Mouse (Mus musculus): ENCODE data around the gene Gm13285.
"Not testable (repeated sequence)": the region's sequence is repeated elsewhere in the genome, so short reads cannot be mapped to it uniquely, and the experiment has no call there.

Gene Gm13285

GRCm38 (mm10) chr4:88793936-88794675 is 5.4 kb upstream of the Gm13285 start, which contains the start of gene Gm13275:
Gene Gm13275 (plus strand): TSS chr4:88794487.
- peak; percentile 75 to 100 for DNase-seq (ENCODE audit: low spot score in 2 of 2)

GRCm38 (mm10) chr4:88797097-88797496 is 2.4 kb upstream of the Gm13285 start, which contains the start of gene Gm13279:
Gene Gm13279 (plus strand): TSS chr4:88797397.
- DNase-seq (ENCODE audit: low spot score in 2 of 2), result not testable (repeated sequence)

- DNase-seq (ENCODE audit: low spot score in 2 of 2), result not testable (repeated sequence)
Measured at GRCm38 (mm10) chr4:88802954-88803353, 3.5 kb downstream of the Gm13285 start, which contains the start of gene Gm13287. Gene Gm13287 (plus strand): TSS chr4:88803254.

GRCm38 (mm10) chr4:88805231-88805630 is 5.8 kb downstream of the Gm13285 start, which contains the start of gene Gm13288:
Gene Gm13288 (plus strand): TSS chr4:88805531.
- not testable (repeated sequence) for DNase-seq (ENCODE audit: low spot score in 2 of 2)

- DNase-seq (ENCODE audit: low spot score in 2 of 2), result peak in 1 of 2 experiments; percentile 18
Measured at GRCm38 (mm10) chr4:88805761-88806160, 6.3 kb downstream of the Gm13285 start.

GRCm38 (mm10) chr4:88815928-88816327 is 16.5 kb downstream of the Gm13285 start, which contains the start of gene Ifna7:
Gene Ifna7 (plus strand): TSS chr4:88816228.
- no peak for DNase-seq (ENCODE audit: low spot score in 2 of 2)

- no peak for DNase-seq (ENCODE audit: low spot score in 2 of 2)
Measured at GRCm38 (mm10) chr4:88819659-88820058, 20.2 kb downstream of the Gm13285 start, which contains the start of gene Ifna11. Gene Ifna11 (plus strand): TSS chr4:88819959.

- DNase-seq (ENCODE audit: low spot score in 2 of 2), result no peak
Measured at GRCm38 (mm10) chr4:88822995-88823394, 23.5 kb downstream of the Gm13285 start.

- not testable (repeated sequence) for DNase-seq (ENCODE audit: low spot score in 2 of 2)
Measured at GRCm38 (mm10) chr4:88827116-88827515, 27.7 kb downstream of the Gm13285 start, which contains the start of gene Ifna6. Gene Ifna6 (plus strand): TSS chr4:88827416.

- DNase-seq (ENCODE audit: low spot score in 2 of 2), result peak in 1 of 2 experiments; percentile 15
Measured at GRCm38 (mm10) chr4:88830523-88830922, 31.1 kb downstream of the Gm13285 start.

GRCm38 (mm10) chr4:88835225-88835624 is 35.8 kb downstream of the Gm13285 start, which contains the start of gene Ifna5:
Gene Ifna5 (plus strand): TSS chr4:88835525.
- DNase-seq (ENCODE audit: low spot score in 2 of 2), result not testable (repeated sequence)

- no peak for DNase-seq (ENCODE audit: low spot score in 2 of 2)
Measured at GRCm38 (mm10) chr4:88838828-88839227, 39.4 kb downstream of the Gm13285 start.

GRCm38 (mm10) chr4:88840058-88840457 is 40.6 kb downstream of the Gm13285 start:
- no peak for DNase-seq (ENCODE audit: low spot score in 2 of 2)

GRCm38 (mm10) chr4:88841438-88841911 is 42.0 kb downstream of the Gm13285 start, which contains the start of gene Ifna4:
Gene Ifna4 (plus strand): TSS chr4:88841861.
- no peak for DNase-seq (ENCODE audit: low spot score in 2 of 2)

- DNase-seq (ENCODE audit: low spot score in 2 of 2), result no peak
Measured at GRCm38 (mm10) chr4:88845334-88845733, 45.9 kb downstream of the Gm13285 start.

- DNase-seq (ENCODE audit: low spot score in 2 of 2), result no peak
Measured at GRCm38 (mm10) chr4:88849698-88850097, 50.2 kb downstream of the Gm13285 start, which contains the start of gene Ifna1. Gene Ifna1 (plus strand): TSS chr4:88850087.
